ENCODE assay signal across 32 mouse cellular contexts in the genomic region with DNA sequence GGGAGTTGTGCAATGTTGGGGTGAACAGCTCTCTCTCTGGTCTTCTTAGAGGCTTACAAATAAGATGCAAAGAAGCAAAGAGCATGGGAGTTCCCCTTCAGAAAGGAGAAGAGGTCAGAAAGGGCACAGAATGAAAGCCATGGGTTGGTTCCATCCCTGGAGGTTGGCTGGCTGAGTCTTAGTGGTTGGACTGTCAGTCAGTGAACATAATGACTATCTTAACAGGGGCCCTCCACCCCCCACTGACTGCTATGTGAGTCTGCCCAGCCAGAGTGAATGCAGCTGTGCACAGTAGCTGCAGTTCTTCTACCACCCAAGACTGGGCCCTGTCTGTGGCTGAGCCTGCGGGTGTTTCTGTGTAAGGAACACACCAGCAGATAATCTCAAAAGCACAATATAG. TPM values are rescaled to one million over a fixed set of nuclear protein-coding genes. Genes with fewer than 3 reads are reported as not detected.
DNase-seq lines count a peak whose midpoint lies in the region; ATAC-seq and TF ChIP-seq lines count a peak whose summit lies in the region.
"Had no signal": no experiment of that assay in that cellular context is flagged by ENCODE, and none has a peak within 500 bp of the region (broad histone marks: within the 10 kb centered on the region; RNA-seq: fewer than 3 reads in every experiment).

No protein-coding gene starts in this region.

- H3K27me3 ChIP-seq in kidney, postnatal 0 days (ENCODE audit: insufficient read depth, low read length) = no peaks in the 10 kb centered on the region
- H3K27me3 ChIP-seq in liver, postnatal 0 days (ENCODE audit: insufficient read depth, low read length) = no peaks in the 10 kb centered on the region
- H3K27me3 ChIP-seq: embryonic facial prominence, embryonic 12.5 days; embryonic facial prominence, embryonic 15.5 days; heart, embryonic 12.5 days; heart, embryonic 15.5 days had no signal

- 0 out of 2 replicates have a peak, but pooled peaks have one; percentile 36 for ATAC-seq in kidney, postnatal 0 days (replicated peaks; ENCODE audit: low FRiP score, low read depth)
- ATAC-seq in liver, postnatal 0 days = no peak
- ATAC-seq: forebrain, embryonic 14.5 days; forebrain, postnatal 0 days; hindbrain, postnatal 0 days had no signal

- no peak overlapping the region for H3K27ac ChIP-seq in kidney, postnatal 0 days
- no peak overlapping the region for H3K27ac ChIP-seq in liver, postnatal 0 days (ENCODE audit: low read depth)
- H3K27ac ChIP-seq: embryonic facial prominence, embryonic 12.5 days; embryonic facial prominence, embryonic 15.5 days; gastrocnemius, adult 2 months; heart, embryonic 15.5 days; hindbrain, embryonic 14.5 days; hindbrain, postnatal 0 days had no signal

- TF ChIP-seq CTCF in kidney, postnatal 0 days (IDR thresholded peaks at IDR 0.05; ENCODE audit: low read depth) = no peak
- no peak for TF ChIP-seq CTCF in liver, postnatal 0 days (IDR thresholded peaks at IDR 0.05; ENCODE audit: low read depth)

- no peak for TF ChIP-seq EP300 in liver, postnatal 0 days (IDR thresholded peaks at IDR 0.05; ENCODE audit: low read depth)

- H3K4me1 ChIP-seq in kidney, postnatal 0 days (replicated peaks; ENCODE audit: insufficient read depth, low read length) = no peaks in the 10 kb centered on the region
- no peaks in the 10 kb centered on the region for H3K4me1 ChIP-seq in liver, postnatal 0 days (ENCODE audit: insufficient read depth)
- H3K4me1 ChIP-seq: embryonic facial prominence, embryonic 12.5 days; embryonic facial prominence, embryonic 15.5 days; heart, embryonic 12.5 days; heart, embryonic 15.5 days had no signal

- H3K4me3 ChIP-seq in kidney, postnatal 0 days (replicated peaks; ENCODE audit: low read depth, low read length) = no peak overlapping the region
- H3K4me3 ChIP-seq in liver, postnatal 0 days (ENCODE audit: low read depth, low read length) = no peak overlapping the region
- H3K4me3 ChIP-seq: embryonic facial prominence, embryonic 12.5 days; embryonic facial prominence, embryonic 15.5 days; gastrocnemius, adult 2 months; heart, embryonic 12.5 days; heart, embryonic 15.5 days had no signal

- no peaks in the 10 kb centered on the region for H3K36me3 ChIP-seq in kidney, postnatal 0 days (ENCODE audit: insufficient read depth, low read length)
- no peaks in the 10 kb centered on the region for H3K36me3 ChIP-seq in liver, postnatal 0 days (replicated peaks; ENCODE audit: insufficient read depth, low read length)
- H3K36me3 ChIP-seq: embryonic facial prominence, embryonic 12.5 days; embryonic facial prominence, embryonic 15.5 days; heart, embryonic 12.5 days; heart, embryonic 15.5 days had no signal

- DNase-seq in heart, adult 11 months = peak; percentile 45
- DNase-seq in heart, postnatal 4 days = no peak
- no peak for DNase-seq in kidney, postnatal 0 days (ENCODE audit: low spot score)
- DNase-seq in kidney, postnatal 36 days = no peak
- peak; percentile 3 for DNase-seq in liver
- DNase-seq in liver, postnatal 0 days = no peak
- peak; percentile 5 for DNase-seq in brain, adult 2 months (ENCODE audit: low read depth, low spot score)
- DNase-seq: adrenal gland, adult 2 months; adrenal gland, postnatal 14 days; B cell, adult 2 months; cerebellum, adult 11-12 months; cerebellum, adult 8-10 months; cerebellum, postnatal 36 days; forebrain, postnatal 0 days; gastrocnemius, adult 2 months; gastrocnemius, postnatal 14 days; heart, adult 18-20 months; heart, postnatal 10 days; heart, postnatal 36 days had no signal

- 79% methylated on average over 1 of the region's 1 CpGs for WGBS in kidney, postnatal 0 days
- WGBS in liver, postnatal 0 days (ENCODE audit: insufficient replicate concordance) = 76% methylated on average over 1 of the region's 1 CpGs

- H3K4me2 ChIP-seq in kidney, postnatal 0 days (ENCODE audit: low read length) = no peak overlapping the region
- no peak overlapping the region for H3K4me2 ChIP-seq in liver, postnatal 0 days (ENCODE audit: low read depth, low read length)
- H3K4me2 ChIP-seq: embryonic facial prominence, embryonic 12.5 days; embryonic facial prominence, embryonic 15.5 days; heart, embryonic 12.5 days; heart, embryonic 15.5 days; hindbrain, embryonic 14.5 days had no signal

- H3K9me3 ChIP-seq in kidney, postnatal 0 days (replicated peaks; ENCODE audit: low read length) = no peaks in the 10 kb centered on the region
- no peaks in the 10 kb centered on the region for H3K9me3 ChIP-seq in liver, postnatal 0 days (ENCODE audit: low read length)
- H3K9me3 ChIP-seq: embryonic facial prominence, embryonic 12.5 days; embryonic facial prominence, embryonic 15.5 days; heart, embryonic 12.5 days; heart, embryonic 15.5 days had no signal

- H3K9ac ChIP-seq in kidney, postnatal 0 days (ENCODE audit: low read depth, low read length) = no peak overlapping the region
- H3K9ac ChIP-seq in liver, postnatal 0 days (replicated peaks) = no peak overlapping the region
- H3K9ac ChIP-seq: embryonic facial prominence, embryonic 12.5 days; embryonic facial prominence, embryonic 15.5 days; forebrain, postnatal 0 days; heart, embryonic 12.5 days; heart, embryonic 15.5 days; hindbrain, embryonic 14.5 days had no signal

RNA-seq across cellular contexts. Expression of gene Apcs, which starts 18.2 kb away (rescaled TPM):
- not detected for total RNA-seq in heart, postnatal 4 days (2021)
- 7.4 and 9.5 TPM in 2 replicates for polyA plus RNA-seq in kidney, postnatal 0 days (2015; fragmentation: Nextera tagmentation; extraction: Ambion mirVana)
- 2,968 and 3,163 TPM in 2 replicates for polyA plus RNA-seq in liver, postnatal 0 days (2015; fragmentation: Nextera tagmentation; extraction: Ambion mirVana)
- total RNA-seq: forebrain, postnatal 0 days; gastrocnemius, adult 2 months; gastrocnemius, postnatal 14 days; heart, adult 18-20 months; heart, postnatal 10 days; heart, postnatal 36 days; hindbrain, postnatal 0 days; MEL had no signal
- polyA plus RNA-seq: adrenal gland, adult 2 months; brain, embryonic 14.5 days; cortical plate, adult 2 months; embryonic facial prominence, embryonic 12.5 days; embryonic facial prominence, embryonic 15.5 days; forebrain, embryonic 11.5 days; forebrain, embryonic 14.5 days; forebrain, postnatal 0 days; frontal cortex, adult 2 months; heart, embryonic 12.5 days; heart, embryonic 15.5 days; hindbrain, embryonic 11.5 days; hindbrain, embryonic 14.5 days; hindbrain, postnatal 0 days had no signal

Comparison
In these comparisons a context has a peak if more than half of its experiments do, and no peak if none do; other contexts are left out.
1. DNase-seq: peak in heart, adult 11 months (single experiment), liver (single experiment) and brain, adult 2 months (single experiment); none in heart, postnatal 4 days (single experiment), kidney, postnatal 0 days (single experiment), kidney, postnatal 36 days (0 of 2) and liver, postnatal 0 days (single experiment).
2. RNA of gene Apcs, which starts 18.2 kb away (polyA plus RNA-seq): 2,968 to 3,163 TPM in liver, postnatal 0 days; 7.4 to 9.5 TPM in kidney, postnatal 0 days; every median in the first group is over 100 times any median in the second.